Mouse (Mus musculus): ENCODE data around the gene Acot7.

Gene Acot7

DNA sequence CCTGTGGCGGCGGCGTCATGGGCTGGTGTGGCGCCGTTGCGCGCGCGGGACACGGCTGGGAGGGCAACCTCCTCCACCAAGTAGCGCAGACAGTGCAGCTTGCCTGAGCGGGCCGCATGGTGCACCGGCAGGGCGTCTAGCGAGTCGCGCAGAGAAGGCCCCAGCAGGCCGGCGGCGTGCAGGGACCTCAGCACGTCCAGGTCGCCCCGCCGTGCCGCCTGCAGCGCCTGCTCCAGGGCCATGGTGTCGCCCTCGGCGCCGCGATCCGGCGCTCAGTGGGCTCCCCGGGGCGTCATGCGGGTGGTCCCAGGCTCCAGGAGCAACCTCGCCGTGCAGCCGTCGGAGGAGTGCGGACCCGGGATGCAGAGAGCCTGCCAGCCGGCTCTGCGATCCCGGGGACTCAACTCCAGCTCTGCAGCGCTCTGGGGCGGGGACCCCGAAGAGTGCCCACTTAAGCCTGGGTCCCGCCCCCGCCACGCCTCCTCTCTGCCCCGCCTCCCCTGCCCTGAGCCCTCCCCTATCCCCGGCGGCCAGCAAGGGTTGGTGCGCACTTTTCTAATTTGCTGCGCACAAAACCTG is 25.9 kb upstream of the Acot7 start, which contains the start of gene Espn:
Gene Espn (minus strand): TSS at position 406 of the 579 bp plus-strand sequence.
- no peak for DNase-seq

- DNase-seq = no peak
These were observed 24.2 kb upstream of the Acot7 start for GRCm38 (mm10) chr4:152153771-152154177.

DNA sequence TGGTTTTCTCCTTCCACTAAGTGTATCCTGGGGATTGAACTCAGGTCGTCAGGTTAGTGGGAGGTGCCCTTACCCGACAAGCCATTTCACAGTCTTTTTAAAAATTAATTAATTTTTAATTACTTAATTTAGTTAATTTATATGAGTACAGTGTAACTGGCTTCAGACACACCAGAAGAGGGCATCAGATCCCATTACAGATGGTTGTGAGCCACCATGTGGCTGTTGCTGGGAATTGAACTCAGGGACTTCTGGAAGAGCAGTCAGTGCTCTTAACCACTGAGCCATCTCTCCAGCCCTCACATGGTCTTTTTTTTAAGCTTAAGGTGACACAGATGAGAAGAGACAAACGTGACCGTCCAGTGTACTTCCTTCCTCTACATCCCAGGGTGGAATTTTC is 22.9 kb upstream of the Acot7 start:
- DNase-seq = no peak

DNA sequence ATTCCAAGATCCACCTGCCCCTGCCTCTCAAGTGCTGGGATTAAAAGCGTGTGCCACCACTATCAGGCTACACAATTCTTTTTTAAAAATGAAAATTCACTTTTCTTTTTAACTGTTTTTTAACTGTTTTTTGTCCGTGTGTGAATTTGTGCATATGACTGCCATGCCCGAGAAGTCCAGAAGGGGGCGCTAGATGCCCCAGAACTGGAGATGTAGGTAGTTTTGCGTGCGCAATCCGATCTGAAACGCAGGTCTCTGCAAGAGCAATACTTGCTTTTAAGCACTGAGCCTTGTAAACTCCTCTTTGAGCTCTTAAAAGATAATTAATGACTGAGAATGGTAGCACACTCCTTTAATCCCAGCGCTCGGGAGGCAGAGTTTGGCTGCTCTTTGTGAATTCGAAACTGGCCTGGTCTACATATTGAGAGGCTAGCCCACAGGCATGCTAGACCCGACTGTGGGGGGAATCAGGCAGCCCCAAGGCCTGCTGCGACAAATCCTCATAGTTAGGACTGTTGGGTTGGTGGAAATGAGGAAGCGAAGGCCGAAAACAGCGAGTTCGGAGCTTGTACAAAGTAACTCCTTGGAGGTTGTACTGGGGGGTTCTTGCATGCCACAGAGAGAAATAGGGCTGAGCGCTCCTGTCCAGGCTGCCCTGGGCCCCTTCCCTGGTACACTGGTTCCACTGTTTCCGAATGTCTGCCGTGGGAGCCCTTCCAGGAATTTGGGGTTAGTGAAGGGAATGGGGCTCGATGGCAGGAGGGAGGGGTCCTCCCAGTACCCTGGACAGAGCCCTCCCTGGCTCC is 20.0 kb upstream of the Acot7 start:
- DNase-seq = no peak

GRCm38 (mm10) chr4:152158585-152159284 is 19.2 kb upstream of the Acot7 start, which contains the start of gene Hes2:
Gene Hes2, plus strand, starts transcription at chr4:152158867.
- no peak for DNase-seq

DNA sequence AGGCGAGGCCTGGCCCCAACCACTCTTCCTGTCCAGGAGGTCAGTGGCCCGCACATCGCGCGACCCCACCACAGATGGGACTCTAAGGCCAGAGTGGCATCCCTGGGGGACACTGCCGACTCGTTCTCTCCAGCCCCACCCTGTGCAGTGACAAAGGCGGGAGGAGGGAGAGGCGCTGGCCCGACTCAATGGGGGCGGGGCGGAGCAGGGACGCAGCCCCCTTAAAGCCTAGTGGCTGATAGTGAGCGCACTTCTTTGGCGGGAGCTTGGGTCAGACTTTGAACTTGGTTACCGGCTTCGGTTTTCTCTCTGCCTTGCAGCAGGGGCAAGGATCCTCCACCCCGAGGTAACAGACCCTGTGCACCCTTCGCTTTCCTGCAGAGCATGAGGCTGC is 18.7 kb upstream of the Acot7 start:
- DNase-seq = no peak

- no peak for DNase-seq
These were observed 17.2 kb upstream of the Acot7 start for GRCm38 (mm10) chr4:152160748-152161147.

DNA sequence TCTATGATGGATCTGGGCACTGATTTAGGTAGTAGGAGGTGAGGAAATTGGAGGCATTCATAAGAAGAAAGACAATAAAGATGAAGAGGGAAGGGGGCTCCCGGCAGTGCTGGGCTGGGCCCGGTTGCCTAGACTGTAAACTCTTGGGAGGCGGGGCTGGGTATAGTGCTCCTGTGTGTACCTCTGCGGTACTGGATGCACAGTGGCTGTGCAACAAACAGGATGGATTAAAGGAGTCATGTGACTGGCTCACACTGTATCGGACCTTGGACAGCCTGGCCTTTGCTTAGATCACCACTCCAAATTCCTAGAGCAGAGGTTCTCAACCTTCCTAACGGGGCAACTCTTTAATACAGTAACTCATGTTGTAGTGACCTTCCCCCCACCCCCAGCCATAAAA is 16.3 kb upstream of the Acot7 start:
- no peak for DNase-seq

- no peak for DNase-seq
These were observed 15.2 kb upstream of the Acot7 start for GRCm38 (mm10) chr4:152162748-152163147.

DNA sequence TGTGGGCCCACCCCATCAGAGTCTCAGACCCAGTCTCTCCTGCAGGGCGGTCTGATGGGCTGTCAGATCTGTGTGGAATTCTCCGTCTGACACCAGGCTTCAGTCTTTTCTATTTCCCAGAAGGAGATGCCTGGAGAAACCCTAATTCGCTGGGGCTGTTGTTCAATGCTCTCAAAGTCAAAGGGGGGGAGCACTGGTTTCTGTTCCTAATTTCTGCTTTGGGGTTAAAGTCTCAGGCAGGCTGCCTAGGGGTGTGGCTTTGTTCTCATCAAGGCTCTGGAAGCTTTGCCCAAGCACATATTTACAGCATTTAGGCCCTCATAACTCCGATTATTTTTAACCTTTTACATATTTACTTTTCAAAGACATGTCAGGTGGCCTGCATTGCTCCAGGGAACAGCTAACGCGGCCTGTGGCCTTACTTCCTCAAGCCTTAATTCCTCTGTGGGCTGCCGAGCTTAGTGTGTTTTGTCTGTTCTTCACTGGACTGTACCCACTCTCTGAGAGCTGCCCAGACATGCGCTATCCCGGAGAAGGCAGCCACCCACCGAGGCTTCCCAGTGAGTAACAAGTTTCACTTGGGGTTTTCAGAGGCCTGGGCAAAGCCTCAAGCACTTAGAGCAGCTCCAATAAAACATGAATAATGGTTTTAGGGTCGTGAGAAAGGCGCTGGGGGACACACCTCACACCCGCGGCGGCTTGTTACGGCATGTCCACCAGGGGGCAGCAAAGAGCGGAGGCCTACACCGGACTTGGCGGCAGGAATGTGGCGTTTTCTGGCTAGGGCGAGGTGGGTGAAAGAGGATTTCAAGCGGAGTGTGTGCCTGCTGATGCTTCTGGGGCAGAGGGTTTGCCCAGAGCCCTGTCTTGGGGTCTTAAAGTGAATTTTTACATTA is 12.7 kb upstream of the Acot7 start:
- DNase-seq = no peak

- DNase-seq = no peak
These were observed 9.9 kb upstream of the Acot7 start for GRCm38 (mm10) chr4:152168052-152168451.

GRCm38 (mm10) chr4:152169103-152169502 is 8.8 kb upstream of the Acot7 start:
- DNase-seq = no peak

DNA sequence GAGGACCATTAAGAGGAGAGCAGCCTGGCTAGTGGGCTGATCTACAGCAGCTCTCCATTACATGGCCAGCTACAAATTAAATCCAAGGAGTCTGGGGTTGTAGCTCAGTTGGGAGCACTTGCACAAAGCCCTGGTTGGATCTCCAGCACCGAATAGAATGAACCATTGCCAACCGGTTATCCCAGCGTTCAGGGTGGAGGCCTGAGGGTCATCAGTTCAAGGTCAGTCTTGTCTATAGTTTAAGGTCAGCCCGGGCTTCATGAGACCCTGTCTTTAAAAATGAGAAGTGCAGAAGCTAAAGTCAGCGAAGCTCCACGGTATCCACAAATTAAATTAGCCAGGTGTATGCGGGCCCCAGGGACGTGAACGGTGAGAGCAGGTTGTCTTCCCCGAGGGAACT is 7.6 kb upstream of the Acot7 start:
- DNase-seq = no peak

DNA sequence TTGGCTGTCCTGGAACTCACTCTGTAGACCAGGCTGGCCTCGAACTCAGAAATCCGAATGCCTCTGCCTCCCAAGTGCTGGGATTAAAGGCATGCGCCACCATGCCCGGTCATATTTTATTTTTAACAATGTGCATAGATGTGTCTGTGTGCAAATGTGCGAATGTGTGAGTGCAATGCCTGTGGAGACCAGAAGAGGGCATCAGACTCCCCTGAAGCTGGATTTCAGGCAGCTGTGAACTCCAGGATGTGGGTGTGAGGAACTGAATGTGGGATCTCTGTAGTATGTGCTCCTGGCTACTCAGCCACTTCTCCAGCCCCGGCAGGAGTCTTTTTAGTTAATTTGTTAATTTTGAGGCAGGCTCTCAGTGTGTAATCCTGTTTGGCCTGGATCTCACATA is 6.4 kb upstream of the Acot7 start:
- no peak for DNase-seq

DNA sequence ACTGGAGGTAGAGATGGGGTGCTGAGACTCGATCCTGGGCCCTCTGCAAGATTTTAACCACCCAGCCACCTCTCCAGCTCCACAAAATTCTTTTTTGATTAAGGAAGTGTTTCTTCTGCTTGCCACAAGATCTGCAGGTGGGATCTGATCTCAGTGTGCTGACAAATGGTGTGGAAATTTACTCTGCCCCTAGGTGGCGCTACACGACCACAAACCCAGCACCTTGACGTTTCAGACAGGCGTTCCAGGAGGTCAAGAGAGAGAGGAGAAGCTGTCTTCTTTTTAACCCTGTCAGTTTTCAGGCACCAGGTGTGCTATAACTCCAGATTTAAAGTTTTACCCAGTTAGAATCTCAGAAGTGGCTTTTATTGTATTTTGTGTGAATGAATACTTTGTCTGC is 4.9 kb upstream of the Acot7 start:
- DNase-seq = peak; percentile 78

DNA sequence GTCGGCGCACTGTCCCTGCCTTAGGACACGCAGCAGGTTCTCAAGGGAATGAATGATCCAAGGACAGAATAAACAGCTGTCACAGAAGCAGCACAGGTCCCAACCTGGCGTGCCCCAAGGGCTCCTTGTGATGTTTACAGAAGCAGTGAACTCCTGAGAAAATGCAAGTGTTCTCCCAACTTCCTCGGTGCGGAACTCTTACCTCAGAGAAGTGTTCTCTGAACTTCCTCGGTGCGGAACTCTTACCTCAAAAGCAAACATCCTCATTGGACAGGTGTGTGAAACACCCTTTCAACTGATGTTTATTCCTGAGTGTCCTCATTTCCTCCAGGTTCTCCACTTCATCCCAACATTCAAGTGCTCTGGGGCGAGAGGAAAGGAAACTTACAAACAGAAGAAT is 4.0 kb upstream of the Acot7 start:
- DNase-seq = no peak

DNA sequence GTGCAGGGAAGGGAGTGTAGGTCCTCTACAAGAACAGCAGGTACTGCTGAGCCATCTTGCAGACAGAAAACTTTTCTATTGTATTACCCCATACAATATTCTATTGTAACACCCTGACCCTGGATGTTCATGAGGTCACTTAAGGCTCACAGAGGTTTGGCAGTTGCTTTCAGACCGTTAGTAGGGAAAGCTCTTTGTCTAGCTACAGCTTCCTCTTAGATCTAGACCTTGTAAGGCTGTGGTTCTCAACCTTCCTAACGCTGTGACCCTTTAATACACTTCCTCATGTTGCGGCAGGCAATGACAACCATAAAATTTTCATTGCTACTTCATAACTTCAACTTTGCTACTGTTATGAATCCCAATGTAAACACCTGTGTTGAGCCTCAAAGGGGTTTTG is 1.3 kb upstream of the Acot7 start:
- no peak for DNase-seq

- DNase-seq = no peak
These were observed 779 bp upstream of the Acot7 start for GRCm38 (mm10) chr4:152177174-152177536.

- DNase-seq = peak; percentile 85
These were observed 470 bp downstream of the Acot7 start for GRCm38 (mm10) chr4:152178344-152178864.

- peak; percentile 62 for DNase-seq
These were observed 1.2 kb downstream of the Acot7 start for GRCm38 (mm10) chr4:152178916-152179705.

DNA sequence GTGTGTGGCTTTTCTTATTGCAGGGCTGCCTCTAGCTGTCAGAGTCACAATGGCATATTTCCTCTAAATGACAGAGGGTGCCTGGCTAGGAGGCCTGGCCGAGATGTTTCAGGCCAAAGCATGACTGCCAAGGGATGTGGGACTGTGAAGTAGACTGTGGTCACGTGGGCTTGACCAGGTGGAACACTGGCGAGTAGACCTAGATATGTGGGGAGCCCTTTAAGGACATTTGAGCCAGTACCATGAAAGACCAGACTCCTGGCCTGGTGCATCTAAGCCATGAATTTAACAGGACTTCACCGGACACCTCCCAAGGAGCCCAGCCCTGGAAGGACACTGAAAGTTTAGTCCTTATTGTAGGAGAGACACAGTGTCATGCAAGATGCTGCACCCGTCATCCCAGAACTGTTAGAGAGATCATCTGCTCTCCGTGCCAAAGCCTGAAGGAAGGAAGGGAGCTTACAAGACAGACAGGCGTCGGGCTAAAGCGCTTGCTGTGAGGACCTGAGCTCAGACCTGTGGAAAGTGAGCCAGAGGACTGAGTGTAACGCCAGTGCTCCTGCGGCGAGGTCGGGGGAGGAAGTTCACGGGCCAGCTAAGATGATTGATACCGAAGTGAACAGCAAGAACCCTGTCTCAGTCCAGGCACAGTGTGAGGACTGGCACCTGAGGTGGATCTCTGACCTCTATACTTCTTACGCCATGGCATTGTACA is 2.2 kb downstream of the Acot7 start:
- DNase-seq = peak; percentile 88
